Mouse (Mus musculus): ENCODE measurements around the gene F9.
"Not testable (repeated sequence)": the region's sequence is repeated elsewhere in the genome, so short reads cannot be mapped to it uniquely, and the experiment has no call there.

F9 gene

DNA sequence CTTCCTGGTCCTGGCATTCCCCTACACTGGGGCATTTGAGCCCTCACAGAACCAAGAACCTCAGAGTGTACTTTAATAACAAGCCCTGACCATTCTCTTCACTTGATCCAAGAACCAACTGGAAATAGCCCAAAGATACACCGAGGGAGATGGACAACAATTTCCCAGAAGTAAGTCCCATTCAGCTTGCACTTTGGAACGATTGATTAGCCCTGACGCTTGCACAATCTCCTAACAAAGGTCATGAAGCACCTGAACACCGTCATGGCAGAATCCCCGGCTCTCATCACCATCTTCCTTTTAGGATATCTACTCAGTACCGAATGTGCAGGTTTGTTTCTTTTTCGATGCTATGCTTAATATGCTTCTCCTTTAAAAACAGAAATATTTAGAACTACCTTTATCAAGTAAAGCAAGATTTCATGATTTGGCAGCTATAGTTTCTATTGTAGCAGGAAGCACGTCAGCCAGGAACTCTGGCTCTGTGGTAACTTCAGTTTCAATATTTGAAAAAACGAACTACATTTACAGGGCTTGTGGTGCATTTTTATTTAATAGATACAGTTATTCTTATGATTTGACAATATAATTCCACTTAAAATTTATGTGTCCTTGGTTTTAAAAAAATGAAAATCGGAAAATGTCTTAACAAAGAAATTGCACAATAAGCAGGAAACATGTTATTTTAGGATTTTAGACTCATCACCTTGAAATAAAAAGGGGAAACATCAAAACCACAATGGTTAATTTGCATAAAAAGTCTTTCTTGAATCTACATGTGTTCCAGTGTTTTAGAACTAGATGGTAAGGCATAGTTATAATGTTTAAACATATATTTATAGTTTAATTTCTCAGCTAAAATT, at the start of gene F9:
TSS of gene F9 (plus strand) at position 244 of the 863 bp plus-strand sequence.
- DNase-seq (ENCODE audit: extremely low spot score, low spot score), result no peak

DNA sequence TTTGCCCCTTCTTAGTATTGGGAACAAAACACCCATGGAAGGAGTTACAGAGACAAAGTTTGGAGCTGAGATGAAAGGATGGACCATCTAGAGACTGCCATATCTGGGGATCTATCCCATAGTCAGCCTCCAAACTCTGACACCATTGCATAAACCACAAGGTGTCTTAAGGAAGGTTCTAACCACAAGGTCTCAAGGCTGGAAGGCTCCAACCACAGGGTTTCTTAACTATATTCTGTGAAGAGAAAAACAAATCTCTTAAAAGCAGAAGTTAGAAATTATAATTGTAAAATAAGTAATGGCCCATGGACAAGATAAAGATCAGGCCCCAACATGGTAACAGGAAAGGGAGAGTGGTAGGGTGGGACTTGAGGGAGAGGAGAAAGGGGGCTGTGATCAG, 29.5 kb upstream of the F9 start:
- DNase-seq (ENCODE audit: extremely low spot score, low spot score), result not testable (repeated sequence)

DNA sequence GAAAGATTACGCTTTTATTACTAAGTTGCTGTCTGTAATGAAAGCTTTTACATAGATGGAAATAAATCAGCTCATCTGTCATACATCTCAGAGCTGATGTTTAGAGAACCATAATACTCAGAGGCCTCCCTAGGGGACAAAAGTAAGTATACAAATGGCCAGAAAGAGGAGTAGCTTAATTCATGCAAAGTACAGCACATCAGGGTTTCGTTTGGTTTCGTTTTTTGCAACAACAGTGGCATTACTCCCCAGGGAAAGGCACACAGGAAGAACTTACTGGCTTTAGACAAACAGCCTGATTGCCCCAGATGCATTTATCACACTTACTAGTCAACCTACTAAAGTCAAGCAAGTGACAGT, 800 bp downstream of the F9 start:
- DNase-seq (ENCODE audit: extremely low spot score, low spot score), result no peak

DNA sequence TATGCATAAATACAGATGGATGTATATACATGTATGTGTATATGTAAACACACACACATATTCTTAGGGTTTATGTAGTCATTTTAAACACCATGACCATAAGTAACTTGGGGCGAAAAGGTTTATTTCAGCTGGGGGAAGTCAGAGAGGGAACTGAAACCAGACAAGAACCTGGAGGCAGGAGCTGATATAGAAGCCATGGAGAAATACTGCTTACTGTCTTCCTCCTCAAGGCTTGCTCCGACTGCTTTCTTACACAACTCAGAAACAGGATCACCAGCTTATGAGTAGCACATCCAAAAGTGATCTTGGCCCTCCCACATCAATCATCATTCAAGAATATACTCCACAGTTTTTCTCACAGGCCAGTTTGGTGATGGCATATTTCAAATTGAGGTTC, 2.2 kb downstream of the F9 start:
- no peak for DNase-seq (ENCODE audit: extremely low spot score, low spot score)

DNA sequence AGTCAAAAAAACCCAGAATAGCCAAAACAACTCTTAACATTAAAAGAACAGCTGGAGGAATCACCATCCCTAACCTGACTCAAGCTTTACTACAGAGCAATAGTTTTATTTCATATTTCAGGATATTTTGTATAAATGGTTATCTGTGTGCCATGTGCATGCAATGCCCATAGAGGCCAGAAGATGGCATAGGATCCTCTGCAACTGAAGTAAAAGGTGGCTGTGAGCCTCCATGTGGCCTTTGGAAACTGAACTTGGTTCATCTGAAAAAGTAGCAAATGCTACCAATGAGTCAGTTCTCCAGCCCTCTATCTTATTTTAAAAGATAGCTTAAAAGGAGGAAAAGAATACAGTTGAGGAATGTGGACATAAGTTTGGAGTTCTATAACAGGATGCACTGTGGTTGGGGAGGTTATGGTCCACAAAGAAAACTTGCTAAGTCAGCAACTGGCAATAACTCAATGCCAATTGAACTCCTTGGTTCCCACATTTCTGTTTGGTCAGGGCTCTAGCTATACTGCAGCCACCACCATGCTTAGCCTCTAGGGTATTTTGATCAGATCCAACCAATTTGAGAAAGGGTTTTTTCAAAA, 13.9 kb downstream of the F9 start:
- DNase-seq (ENCODE audit: extremely low spot score, low spot score), result peak; percentile 16

DNA sequence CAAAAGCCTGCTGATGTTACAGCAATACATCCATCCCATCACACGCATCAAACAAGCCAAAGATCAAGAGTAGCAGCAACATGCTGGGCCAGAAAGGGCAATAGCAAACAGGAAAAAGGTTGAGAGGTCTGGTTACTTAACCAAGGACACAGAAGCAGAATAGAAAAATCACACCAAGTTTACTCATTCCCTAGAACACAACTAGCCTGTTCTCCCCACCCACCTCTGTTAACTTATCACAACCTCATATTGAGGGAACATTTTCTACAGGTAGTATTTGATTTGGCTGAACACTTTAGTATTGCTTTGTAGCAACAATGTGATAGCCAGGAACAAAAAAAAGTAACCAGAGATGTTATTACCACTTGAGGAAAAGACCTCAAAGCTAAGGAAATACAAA, 15.3 kb downstream of the F9 start:
- DNase-seq (ENCODE audit: extremely low spot score, low spot score), result no peak

DNA sequence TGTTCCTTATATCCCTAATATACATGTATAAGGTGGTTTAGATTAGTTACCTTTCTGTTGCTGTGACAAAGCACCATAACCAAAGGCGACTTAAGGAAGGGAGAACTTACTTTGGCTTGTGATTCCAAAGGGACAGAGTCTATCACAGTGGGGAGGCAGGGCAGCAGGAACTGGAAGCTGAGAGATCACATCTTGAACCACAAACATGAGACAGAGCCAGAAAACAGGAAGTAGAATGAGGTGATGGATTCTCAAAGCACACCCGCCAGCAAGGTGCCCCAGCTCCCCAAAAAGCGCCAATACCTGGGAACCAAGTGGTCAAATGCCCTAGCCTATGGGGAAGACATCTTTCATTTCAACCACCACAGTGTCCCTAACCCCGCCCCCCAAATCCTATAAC, 21.7 kb downstream of the F9 start:
- DNase-seq (ENCODE audit: extremely low spot score, low spot score), result no peak

DNA sequence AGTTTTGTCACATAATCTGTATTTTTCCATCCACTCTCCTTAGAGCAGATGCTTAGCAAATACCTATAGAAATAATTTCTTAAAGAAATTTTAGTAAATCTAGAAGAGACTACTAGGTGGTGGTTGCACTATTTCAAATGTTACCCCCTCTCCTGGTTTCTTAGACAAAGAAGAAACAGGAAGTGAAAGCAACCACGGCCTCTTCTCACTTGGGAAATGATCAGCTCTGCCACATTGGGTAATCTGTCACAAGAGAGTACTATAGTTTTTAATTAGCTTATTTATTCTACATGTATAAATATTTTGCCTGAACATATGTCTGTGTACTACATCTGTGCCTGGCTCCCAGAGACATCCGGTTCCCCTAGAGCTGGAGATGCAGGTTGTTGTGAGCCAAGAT, 22.3 kb downstream of the F9 start:
- no peak for DNase-seq (ENCODE audit: extremely low spot score, low spot score)

DNA sequence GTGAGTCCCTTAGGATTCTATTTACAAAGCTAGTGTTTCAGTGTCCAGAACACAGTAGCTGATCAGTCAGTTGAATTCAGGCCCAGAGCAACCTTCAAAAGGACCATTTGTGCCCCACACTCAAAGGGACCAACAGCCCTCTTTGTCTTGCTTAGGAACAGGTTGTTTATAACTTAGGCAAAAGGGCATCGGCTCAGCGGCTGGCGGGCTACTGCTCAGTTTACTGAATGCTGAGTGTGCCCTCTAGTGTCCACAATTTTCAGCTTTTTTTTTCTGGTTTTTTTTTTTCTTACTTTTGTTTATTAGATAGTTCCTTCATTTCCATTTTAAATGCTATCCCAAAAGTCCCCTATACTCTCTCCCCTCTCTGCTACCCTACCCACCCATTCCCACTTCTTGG, 27.4 kb downstream of the F9 start:
- DNase-seq (ENCODE audit: extremely low spot score, low spot score), result no peak

DNA sequence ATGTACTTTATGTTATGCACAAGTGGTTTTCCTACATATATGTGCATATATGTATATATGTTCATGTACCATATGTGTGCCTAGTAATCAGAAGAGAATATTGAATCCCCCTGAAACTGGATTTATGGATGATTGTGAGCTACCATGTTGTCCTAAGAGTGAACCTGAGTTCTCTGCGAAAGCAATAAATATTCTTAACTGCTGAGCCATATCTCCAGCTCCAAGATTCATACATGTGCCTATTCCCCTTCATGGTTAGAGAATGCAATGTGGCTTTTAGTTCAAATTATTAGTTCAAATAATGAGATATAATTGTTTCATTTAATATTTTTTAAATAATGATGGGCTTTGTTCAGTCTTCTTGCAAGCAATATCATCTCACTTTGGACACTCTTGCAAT, 55.5 kb downstream of the F9 start:
- no peak for DNase-seq (ENCODE audit: extremely low spot score, low spot score)

DNA sequence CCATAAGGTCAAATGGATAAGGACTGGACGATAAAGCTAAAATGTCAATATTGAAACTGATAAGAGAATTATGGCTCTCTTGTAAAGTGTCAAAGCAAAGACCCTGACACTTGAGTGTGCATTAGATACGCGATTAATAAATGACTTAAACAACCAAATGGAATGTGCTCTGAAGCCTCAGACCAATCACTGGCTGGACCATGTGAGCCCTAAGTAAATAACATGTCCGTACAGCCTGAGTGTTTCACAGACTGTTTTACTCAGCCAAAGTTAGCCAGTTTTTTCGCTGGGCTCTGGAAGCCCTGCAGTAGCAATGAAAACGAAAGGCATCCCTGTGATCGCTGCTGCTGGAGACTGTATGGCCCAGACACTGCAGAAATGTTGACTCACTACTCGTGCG, 55.9 kb downstream of the F9 start:
- no peak for DNase-seq (ENCODE audit: extremely low spot score, low spot score)

DNA sequence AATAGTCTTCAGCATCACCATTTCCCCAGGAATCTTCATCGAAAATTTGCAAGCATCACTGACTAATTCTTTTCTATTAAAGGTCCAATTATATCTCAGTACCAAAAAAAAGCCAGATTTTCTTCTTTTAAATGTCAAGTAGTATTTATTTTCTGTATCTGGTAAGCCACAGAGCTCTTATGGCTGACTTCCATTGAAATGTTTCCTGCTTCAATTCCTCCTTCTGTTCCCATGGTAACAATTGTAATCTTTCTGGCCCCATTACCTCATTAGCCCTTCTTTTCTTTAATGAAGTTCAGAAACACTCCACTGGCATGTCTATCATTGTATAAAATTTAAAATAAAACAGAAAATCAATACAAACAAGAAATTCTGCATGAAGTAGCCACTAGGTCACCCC, 76.1 kb downstream of the F9 start:
- DNase-seq (ENCODE audit: extremely low spot score, low spot score), result no peak

All from neural tube, embryonic 10.5 days (tissue).